Mouse (Mus musculus): ENCODE measurements around the gene Map3k9. TPM values are rescaled to one million over a fixed set of nuclear protein-coding genes. Genes with fewer than 3 reads are reported as not detected.

Map3k9 gene
- polyA plus RNA-seq, 1 experiment from 2014 or later = 0.10 TPM

DNA sequence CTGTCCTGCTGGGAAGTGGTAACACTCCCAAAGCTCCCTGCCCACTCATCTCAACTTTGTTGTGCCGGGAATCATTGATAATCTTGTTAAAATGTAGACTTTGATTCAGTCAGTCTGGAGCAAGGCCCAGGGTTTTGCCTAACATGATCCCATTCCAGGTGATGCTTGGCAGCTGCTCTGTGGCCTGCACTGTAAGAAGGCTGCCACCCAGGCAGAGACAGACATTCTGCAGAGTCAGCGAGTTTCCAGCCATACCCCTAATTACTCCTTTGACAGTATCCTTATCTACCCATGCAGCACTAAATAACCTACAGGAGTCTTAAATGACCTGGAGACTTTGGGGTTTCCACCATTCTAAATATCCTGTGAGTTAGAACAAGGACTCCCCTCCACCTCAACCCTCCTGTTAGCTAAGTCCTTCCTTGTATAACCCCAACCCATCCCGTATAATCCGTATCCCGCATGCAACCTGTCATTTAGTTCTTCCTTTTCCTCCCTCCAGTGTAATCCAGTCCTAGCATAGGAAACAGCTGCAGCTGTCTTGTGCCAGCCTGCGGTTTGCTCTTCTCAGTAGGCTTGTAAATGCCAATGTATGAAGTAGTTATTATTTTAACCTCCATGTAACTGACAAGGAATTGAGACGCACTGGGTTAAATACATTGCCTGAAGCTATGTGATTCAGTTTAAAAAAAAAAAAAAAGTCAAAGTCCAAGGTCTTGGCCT is 101.0 kb downstream of the Map3k9 start:
- Histone ChIP-seq H3K4me1 (replicated peaks) (no peaks in the 10 kb centered on the region), H3K27me3 (no peaks in the 10 kb centered on the region), H3K36me3 (replicated peaks) (no peaks in the 10 kb centered on the region), H3K4me3 (replicated peaks) (no peak overlapping the region), H3K9me3 (replicated peaks) (no peaks in the 10 kb centered on the region), H3K4me2 (no peak overlapping the region), H3K9ac (no peak overlapping the region), H3K27ac (replicated peaks) (no peak overlapping the region)
- 48% methylated on average over 7 of the region's 7 CpGs for WGBS (ENCODE audit: insufficient replicate concordance)
- no peak for ATAC-seq (ENCODE audit: insufficient read depth)

GRCm38 (mm10) chr12:81675557-81675956 is 105.4 kb downstream of the Map3k9 start:
- WGBS (ENCODE audit: insufficient replicate concordance) = 45% methylated on average over 2 of the region's 2 CpGs
- no peak overlapping the region for H3K4me3 ChIP-seq (replicated peaks)
- no peak overlapping the region for H3K9ac ChIP-seq

More at GRCm38 (mm10) chr12:81675557-81675956, 105.4 kb downstream of the Map3k9 start:
- H3K4me2 ChIP-seq = no peak overlapping the region
- H3K9me3 ChIP-seq (replicated peaks) = no peaks in the 10 kb centered on the region
- no peak overlapping the region for H3K27ac ChIP-seq (replicated peaks)
- H3K27me3 ChIP-seq = no peaks in the 10 kb centered on the region
- ATAC-seq (ENCODE audit: insufficient read depth) = no peak
- no peaks in the 10 kb centered on the region for H3K4me1 ChIP-seq (replicated peaks)
- no peaks in the 10 kb centered on the region for H3K36me3 ChIP-seq (replicated peaks)

Other genes starting within 250 kb of the Map3k9 start
- gene Gm20498, start 248.3 kb downstream of the Map3k9 start, polyA plus RNA-seq (2015; fragmentation: Nextera tagmentation; extraction: Ambion mirVana) = 10.4 and 11.1 TPM in 2 replicates
- 13.0 and 13.2 TPM in 2 replicates for gene Synj2bp, start 248.3 kb downstream of the Map3k9 start, polyA plus RNA-seq (2015; fragmentation: Nextera tagmentation; extraction: Ambion mirVana)
- gene Adam21, start 212.7 kb downstream of the Map3k9 start, polyA plus RNA-seq (2015; fragmentation: Nextera tagmentation; extraction: Ambion mirVana) = not detected in 2 replicates
- gene Med6, start 186.2 kb downstream of the Map3k9 start, polyA plus RNA-seq (2015; fragmentation: Nextera tagmentation; extraction: Ambion mirVana) = 31.8 and 33.2 TPM in 2 replicates
- 0.20 and 0.24 TPM in 2 replicates for gene Ttc9, start 149.9 kb downstream of the Map3k9 start, polyA plus RNA-seq (2015; fragmentation: Nextera tagmentation; extraction: Ambion mirVana)
- 1.0 and 1.3 TPM in 2 replicates for gene Pcnx, start 78.8 kb upstream of the Map3k9 start, polyA plus RNA-seq (2015; fragmentation: Nextera tagmentation; extraction: Ambion mirVana)

Data from liver, embryonic 15.5 days (tissue).